Mouse (Mus musculus) CH12.LX (cell line): ENCODE results near the gene Pxk. TPM values are rescaled to one million over a fixed set of nuclear protein-coding genes. Genes with fewer than 3 reads are reported as not detected.

Experiments
- DNase-seq: peaks from one replicate; pipeline ENCODE4 v3.0.0-alpha.2; 2013; ENCODE audit errors: extremely low read depth
- H3K27ac ChIP-seq: 2 replicates; pipeline ENCODE4 v1.5.1; 2012; ENCODE audit warnings: low read depth, mild to moderate bottlenecking, control low read depth, moderate library complexity; ENCODE audit not compliant: insufficient read depth
- H3K27me3 ChIP-seq: replicated peaks from 2 replicates; pipeline ENCODE3; 2012; ENCODE audit warnings: inconsistent platforms
- H3K36me3 ChIP-seq, 2 experiments: replicated peaks in 1 of 2; 2 replicates each; pipeline versions ENCODE3 to v1.6.1; 2012; ENCODE audit warnings: inconsistent platforms in 1 of 2, low read length in 1 of 2, mild to moderate bottlenecking in 1 of 2, mixed read lengths in 1 of 2, moderate library complexity in 1 of 2; ENCODE audit not compliant: control insufficient read depth in 1 of 2, insufficient read depth in 1 of 2
- H3K4me1 ChIP-seq, 2 experiments: 2 replicates each; pipeline ENCODE4 v1.6.1; 2012; ENCODE audit warnings: inconsistent platforms in 1 of 2, moderate library complexity in 1 of 2; ENCODE audit not compliant: insufficient read depth in 2 of 2, control insufficient read depth in 1 of 2
- H3K4me2 ChIP-seq: 2 replicates; pipeline ENCODE4 v1.6.1; 2012; ENCODE audit warnings: low read depth, mild to moderate bottlenecking, control low read depth; ENCODE audit not compliant: poor library complexity, insufficient read depth, severe bottlenecking
- H3K4me3 ChIP-seq, 3 experiments: fragments of 150-350 bp in 1 of 3; sonication (generic) in 1 of 3; replicated peaks in 1 of 3; 2 replicates each; pipeline versions ENCODE3 to v1.5.1; 2011 to 2012; ENCODE audit warnings: low read depth in 2 of 3, low read length in 2 of 3, mild to moderate bottlenecking in 2 of 3, moderate library complexity in 2 of 3, control low read depth in 1 of 3, improper control_type of control experiment in 1 of 3, inconsistent platforms in 1 of 3, mixed read lengths in 1 of 3; ENCODE audit not compliant: poor library complexity in 1 of 3
- H3K79me2 ChIP-seq: replicated peaks from 2 replicates; pipeline ENCODE4 v1.6.1; 2012; ENCODE audit warnings: mild to moderate bottlenecking, moderate library complexity; ENCODE audit not compliant: control insufficient read depth, poor library complexity, insufficient read depth, severe bottlenecking; ENCODE audit errors: extremely low read depth
- H3K9ac ChIP-seq: 2 replicates; pipeline ENCODE4 v1.6.1; 2012; ENCODE audit warnings: low read depth, mild to moderate bottlenecking, control low read depth, moderate library complexity; ENCODE audit not compliant: insufficient read depth
- H3K9me3 ChIP-seq: replicated peaks from 2 replicates; pipeline ENCODE3; 2012; ENCODE audit warnings: low read length, inconsistent platforms, mixed read lengths
- ETS1 ChIP-seq: conservative IDR thresholded peaks from 2 replicates; pipeline ENCODE4 v1.6.1; 2012; ENCODE audit warnings: low read depth, mild to moderate bottlenecking, inconsistent platforms, low read length, improper control_type of control experiment, moderate library complexity
- IRF4 ChIP-seq: IDR thresholded peaks from 2 replicates; pipeline ENCODE4 v1.6.1; 2014; ENCODE audit warnings: low read depth, mild to moderate bottlenecking, inconsistent platforms, low read length, improper control_type of control experiment
- JUN ChIP-seq: IDR thresholded peaks from 2 replicates; pipeline ENCODE4 v1.6.1; 2011; ENCODE audit warnings: low read depth, mild to moderate bottlenecking, low read length, improper control_type of control experiment, moderate library complexity; ENCODE audit not compliant: insufficient read depth
- KAT2A ChIP-seq: IDR thresholded peaks from 2 replicates; pipeline ENCODE4 v1.6.1; 2012; ENCODE audit warnings: low read length, improper control_type of control experiment, inconsistent platforms; ENCODE audit not compliant: insufficient replicate concordance
- MAFK ChIP-seq: IDR thresholded peaks from 2 replicates; pipeline ENCODE4 v1.6.1; 2011; ENCODE audit warnings: low read length, improper control_type of control experiment; ENCODE audit not compliant: insufficient replicate concordance
- MAZ ChIP-seq: IDR thresholded peaks from 2 replicates; pipeline ENCODE4 v1.6.1; 2012; ENCODE audit warnings: low read depth, mild to moderate bottlenecking, inconsistent platforms, low read length, improper control_type of control experiment, moderate library complexity
- MYC ChIP-seq: IDR thresholded peaks from 2 replicates; pipeline ENCODE4 v1.6.1; 2011; ENCODE audit warnings: low read depth, mild to moderate bottlenecking, improper control_type of control experiment, low read length
- NRF1 ChIP-seq: IDR thresholded peaks from 2 replicates; pipeline ENCODE4 v1.6.1; 2014; ENCODE audit warnings: low read depth, mild to moderate bottlenecking, inconsistent platforms, low read length, improper control_type of control experiment, moderate library complexity
- PAX5 ChIP-seq: IDR thresholded peaks from 2 replicates; pipeline ENCODE4 v1.6.1; 2012; ENCODE audit warnings: low read length, inconsistent platforms, mixed read lengths
- POLR2A ChIP-seq: IDR thresholded peaks from 2 replicates; pipeline ENCODE4 v1.6.1; 2011; ENCODE audit warnings: low read depth, mild to moderate bottlenecking, improper control_type of control experiment, low read length
- SIN3A ChIP-seq: IDR thresholded peaks from 2 replicates; pipeline ENCODE4 v1.6.1; 2012; ENCODE audit warnings: low read length, improper control_type of control experiment, inconsistent platforms
- USF1 ChIP-seq: IDR thresholded peaks from 2 replicates; pipeline ENCODE4 v1.6.1; 2014; ENCODE audit warnings: low read depth, mild to moderate bottlenecking, inconsistent platforms, low read length, improper control_type of control experiment
- USF2 ChIP-seq: conservative IDR thresholded peaks from 2 replicates; pipeline ENCODE4 v1.6.1; 2011; ENCODE audit warnings: low read depth, low read length, improper control_type of control experiment
- ZKSCAN1 ChIP-seq: IDR thresholded peaks from 2 replicates; pipeline ENCODE4 v1.6.1; 2012; ENCODE audit warnings: low read depth, inconsistent platforms, low read length, improper control_type of control experiment, borderline replicate concordance
- ZMIZ1 ChIP-seq: IDR thresholded peaks from 2 replicates; pipeline ENCODE4 v1.6.1; 2012; ENCODE audit warnings: low read depth, mild to moderate bottlenecking, inconsistent platforms, low read length, improper control_type of control experiment
- ZNF384 ChIP-seq: IDR thresholded peaks from 2 replicates; pipeline ENCODE4 v1.6.1; 2012; ENCODE audit warnings: low read depth, low read length, improper control_type of control experiment, inconsistent platforms
- dilution Hi-C: fragments of 300-500 bp; cut with MboI; formaldehyde crosslinking; loops from 2 replicates; pipeline ENCODE4 v1.14.3; 2020; ENCODE audit warnings: low sequenced_read_pairs; ENCODE audit not compliant: extremely low pct_unique_long_range_greater_than_20kb, extremely low pct_ligation_motif_present
- in situ Hi-C: fragments of 300-500 bp; cut with MboI; formaldehyde crosslinking; loops from 3 replicates; pipeline ENCODE4 v1.14.3; 2019; ENCODE audit warnings: low sequenced_read_pairs, low pct_ligation_motif_present, low pct_unique_long_range_greater_than_20kb, mixed read lengths
- polyA plus RNA-seq: library from polyadenylated mRNA; unstranded; fragments of >175 nt; gene quantifications from 2 replicates; pipeline ENCODE4 v1.2.1, GENCODE M21; 2012; ENCODE audit warnings: low read depth; ENCODE audit not compliant: insufficient read length
- total RNA-seq, 2 experiments: library from RNA; depleted of rRNA; stranded (reverse); fragments of 300-350 nt in 1 of 2; fragments of >200 nt in 1 of 2; gene quantifications; 2 replicates each; pipeline ENCODE4 v1.2.3; 2012 to 2014

Pxk gene
- total and polyA plus RNA-seq, 3 experiments: 11.7 to 55.7 (median 28.9) TPM

GRCm38 (mm10) chr14:8134234-8134633 is 36.2 kb downstream of the Pxk start:
- in situ Hi-C loops: no loop called here
- Histone ChIP-seq H3K27me3 (no peaks in the 10 kb centered on the region), H3K9ac (no peak overlapping the region), H3K4me1 (peaks cover 15 to 65% of the 10 kb centered on the region in 2 experiments), H3K9me3 (no peaks in the 10 kb centered on the region), H3K4me3 (no peak overlapping the region), H3K36me3 (peaks cover 18 to 78% of the 10 kb centered on the region in 2 experiments), H3K27ac (no peak overlapping the region), H3K79me2 (no peaks in the 10 kb centered on the region; the same call in 1 of the 2 replicates), H3K4me2 (no peak overlapping the region)
- DNase-seq: no peak
- TF ChIP-seq ZKSCAN1 (no peak), MYC (no peak), MAZ (no peak), JUN (no peak), ZNF384 (no peak)
- dilution Hi-C loops: no loop called here

GRCm38 (mm10) chr14:8135130-8135529 is 37.1 kb downstream of the Pxk start:
- in situ Hi-C loops (no loop called here), dilution Hi-C loops (no loop called here)
- TF ChIP-seq IRF4 (no peak), KAT2A (no peak), MAFK (no peak), PAX5 (no peak), ZMIZ1 (no peak), MAZ (no peak), USF2 (no peak), POLR2A (no peak), ETS1 (no peak), NRF1 (no peak), SIN3A (no peak), USF1 (no peak)

More at GRCm38 (mm10) chr14:8135130-8135529, 37.1 kb downstream of the Pxk start:
- Histone ChIP-seq H3K9ac (no peak overlapping the region), H3K79me2 (no peaks in the 10 kb centered on the region; the same call in 1 of the 2 replicates), H3K27me3 (no peaks in the 10 kb centered on the region), H3K36me3 (peaks cover 23 to 86% of the 10 kb centered on the region in 2 experiments), H3K4me2 (no peak overlapping the region), H3K4me3 (no peak overlapping the region), H3K27ac (no peak overlapping the region), H3K9me3 (no peaks in the 10 kb centered on the region), H3K4me1 (peaks cover 16 to 74% of the 10 kb centered on the region in 2 experiments)
- DNase-seq: no peak
